Mouse (Mus musculus): ENCODE data around the gene Hist1h1c. TPM values are rescaled to one million over a fixed set of nuclear protein-coding genes. Genes with fewer than 3 reads are reported as not detected.
A peak's percentile ranks its signal among the peaks of the same experiment; 100 is the strongest.

The Hist1h1c gene
- polyA plus RNA-seq, 1 experiment from 2014 or later, result 32.4 TPM

DNA sequence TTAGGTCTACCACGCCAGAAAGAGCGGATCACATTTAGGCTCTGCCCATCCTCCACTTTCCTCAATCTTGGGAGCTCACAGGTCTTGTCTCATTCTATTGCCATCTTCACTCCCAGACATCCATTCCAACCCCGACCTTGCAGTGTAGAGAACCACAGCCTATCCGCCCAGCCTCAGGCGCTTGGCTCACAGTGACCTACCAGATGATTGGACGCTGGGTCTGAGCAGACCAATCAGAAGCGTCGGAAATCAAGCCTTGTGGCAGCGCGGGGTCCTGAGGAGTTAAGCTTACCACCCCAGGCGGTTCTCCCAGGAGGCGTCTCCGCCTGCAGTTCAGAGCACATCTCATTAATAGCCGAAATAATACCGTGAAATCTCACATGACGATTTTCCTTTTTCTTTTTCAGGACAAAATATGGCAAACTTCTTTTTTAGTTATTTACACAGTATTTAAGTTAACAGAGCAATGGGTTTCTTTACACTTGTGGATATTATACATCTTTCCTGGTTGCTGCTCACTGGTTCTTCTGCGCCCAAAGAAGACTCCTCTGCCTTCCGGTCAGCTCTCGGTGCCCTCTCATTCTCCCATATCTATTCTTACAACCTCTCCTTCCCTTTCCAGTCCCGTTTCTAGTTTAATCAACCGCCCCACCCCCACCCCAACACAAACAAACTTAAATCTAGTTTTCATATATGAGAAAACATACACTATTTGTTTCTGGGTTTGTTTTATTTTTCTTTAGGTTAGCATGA is 34.1 kb downstream of the Hist1h1c start:
- no peak overlapping the region for H3K27ac ChIP-seq
- H3K9me3 ChIP-seq, result no peaks in the 10 kb centered on the region
- no peaks in the 10 kb centered on the region for H3K36me3 ChIP-seq
- H3K4me3 ChIP-seq (replicated peaks), result no peak overlapping the region
- H3K4me1 ChIP-seq (replicated peaks), result 0 out of 2 replicates have a peak, but pooled peaks cover 4% of the 10 kb centered on the region
- no peak overlapping the region for H3K9ac ChIP-seq
- peak overlapping the region; percentile 45 for H3K4me2 ChIP-seq (replicated peaks)
- 21% methylated on average over 21 of the region's 21 CpGs for WGBS
- peak; percentile 95 for ATAC-seq
- no peaks in the 10 kb centered on the region for H3K27me3 ChIP-seq (replicated peaks)

DNA sequence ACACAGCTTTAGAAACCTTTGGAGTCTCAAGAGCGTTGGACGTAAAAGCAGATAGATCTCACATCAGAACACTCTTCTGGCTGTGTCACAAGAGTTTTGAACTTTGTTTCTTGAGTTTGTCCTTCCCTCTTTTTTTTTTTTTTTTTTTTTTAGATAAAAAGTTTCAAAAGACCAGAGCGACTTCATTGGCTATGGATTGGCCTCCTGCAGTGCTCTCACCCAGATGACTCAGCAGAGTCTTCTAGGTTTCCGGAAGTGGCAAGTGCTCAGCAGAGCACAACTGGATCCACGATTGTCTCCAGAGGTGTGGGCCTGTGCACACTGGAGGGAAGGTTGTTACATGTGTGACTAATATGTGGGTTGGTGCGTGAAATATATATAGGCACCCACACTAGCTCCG is 39.7 kb downstream of the Hist1h1c start:
- Histone ChIP-seq H3K4me3 (replicated peaks) (no peak overlapping the region), H3K27me3 (replicated peaks) (no peaks in the 10 kb centered on the region), H3K9me3 (no peaks in the 10 kb centered on the region), H3K27ac (no peak overlapping the region), H3K4me1 (replicated peaks) (no peaks in the 10 kb centered on the region), H3K36me3 (no peaks in the 10 kb centered on the region), H3K9ac (no peak overlapping the region), H3K4me2 (replicated peaks) (no peak overlapping the region)
- ATAC-seq, result no peak
- 93% methylated on average over 7 of the region's 7 CpGs for WGBS

DNA sequence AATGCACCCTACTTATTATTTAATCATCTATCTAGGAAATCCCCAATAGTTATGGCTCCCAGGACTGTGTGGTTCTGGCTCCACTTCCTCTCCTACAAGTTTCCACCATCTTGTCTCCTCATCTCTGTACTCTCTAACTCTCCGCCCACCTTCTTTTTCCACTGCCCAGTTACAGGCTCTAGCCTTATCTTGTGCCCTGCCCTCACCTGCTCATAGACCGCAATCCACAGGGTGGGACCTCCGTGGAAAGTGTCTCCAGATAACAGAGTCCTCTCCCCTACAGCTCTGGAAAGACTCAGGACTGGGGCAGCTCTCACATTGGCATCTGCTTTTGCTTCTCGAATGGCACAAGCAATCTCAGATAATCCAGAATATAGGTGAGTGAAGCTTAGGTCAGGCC is 40.4 kb downstream of the Hist1h1c start:
- no peaks in the 10 kb centered on the region for H3K27me3 ChIP-seq (replicated peaks)
- no peaks in the 10 kb centered on the region for H3K36me3 ChIP-seq
- no peaks in the 10 kb centered on the region for H3K4me1 ChIP-seq (replicated peaks)
- no peak overlapping the region for H3K27ac ChIP-seq
- no peak overlapping the region for H3K9ac ChIP-seq
- H3K9me3 ChIP-seq, result no peaks in the 10 kb centered on the region
- ATAC-seq, result no peak
- whole genome bisulfite sequencing, result 64% methylated on average over 4 of the region's 4 CpGs
- no peak overlapping the region for H3K4me2 ChIP-seq (replicated peaks)
- H3K4me3 ChIP-seq (replicated peaks), result no peak overlapping the region

Other genes with a start within 250 kb of the Hist1h1c start
- gene Btn2a2, start 250.0 kb upstream of the Hist1h1c start, polyA plus RNA-seq (2015; fragmentation: Nextera tagmentation; extraction: Ambion mirVana), result 0.16 and 0.23 TPM in 2 replicates
- gene Hist1h4h, start 207.8 kb upstream of the Hist1h1c start, polyA plus RNA-seq (2015; fragmentation: Nextera tagmentation; extraction: Ambion mirVana), result 4.6 and 4.8 TPM in 2 replicates
- 6.7 TPM in 1 of 2 replicates, not detected in the other for gene Hist1h2af, start 204.9 kb upstream of the Hist1h1c start, polyA plus RNA-seq (2015; fragmentation: Nextera tagmentation; extraction: Ambion mirVana)
- 6.1 and 6.2 TPM in 2 replicates for gene Hist1h3g, start 203.4 kb upstream of the Hist1h1c start, polyA plus RNA-seq (2015; fragmentation: Nextera tagmentation; extraction: Ambion mirVana)
- 1.1 and 1.3 TPM in 2 replicates for gene Hist1h2bh, start 195.4 kb upstream of the Hist1h1c start, polyA plus RNA-seq (2015; fragmentation: Nextera tagmentation; extraction: Ambion mirVana)
- gene Hist1h3f, start 194.8 kb upstream of the Hist1h1c start, polyA plus RNA-seq (2015; fragmentation: Nextera tagmentation; extraction: Ambion mirVana), result 0.45 and 0.97 TPM in 2 replicates
- 0.88 and 1.0 TPM in 2 replicates for gene Hist1h4f, start 187.2 kb upstream of the Hist1h1c start, polyA plus RNA-seq (2015; fragmentation: Nextera tagmentation; extraction: Ambion mirVana)
- 0.46 and 0.64 TPM in 2 replicates for gene Hist1h1d, start 185.5 kb upstream of the Hist1h1c start, polyA plus RNA-seq (2015; fragmentation: Nextera tagmentation; extraction: Ambion mirVana)
- 3.5 and 4.3 TPM in 2 replicates for gene Hist1h3e, start 176.4 kb upstream of the Hist1h1c start, polyA plus RNA-seq (2015; fragmentation: Nextera tagmentation; extraction: Ambion mirVana)
- gene Hist1h2ae, start 167.6 kb upstream of the Hist1h1c start, polyA plus RNA-seq (2015; fragmentation: Nextera tagmentation; extraction: Ambion mirVana), result 76.9 and 89.5 TPM in 2 replicates
- 7.1 and 11.5 TPM in 2 replicates for gene Hist1h2bg, start 167.4 kb upstream of the Hist1h1c start, polyA plus RNA-seq (2015; fragmentation: Nextera tagmentation; extraction: Ambion mirVana)
- gene Hist1h2bf, start 164.6 kb upstream of the Hist1h1c start, polyA plus RNA-seq (2015; fragmentation: Nextera tagmentation; extraction: Ambion mirVana), result 4.2 and 4.5 TPM in 2 replicates
- gene Hist1h2ad, start 164.4 kb upstream of the Hist1h1c start, polyA plus RNA-seq (2015; fragmentation: Nextera tagmentation; extraction: Ambion mirVana), result 1.8 and 3.0 TPM in 2 replicates
- gene Hist1h3d, start 163.0 kb upstream of the Hist1h1c start, polyA plus RNA-seq (2015; fragmentation: Nextera tagmentation; extraction: Ambion mirVana), result 5.2 and 6.2 TPM in 2 replicates
- gene Hist1h4d, start 157.2 kb upstream of the Hist1h1c start, polyA plus RNA-seq (2015; fragmentation: Nextera tagmentation; extraction: Ambion mirVana), result 98.7 and 101 TPM in 2 replicates
- gene Hist1h2be, start 117.7 kb upstream of the Hist1h1c start, polyA plus RNA-seq (2015; fragmentation: Nextera tagmentation; extraction: Ambion mirVana), result 1.6 and 2.0 TPM in 2 replicates
- 17.6 and 21.2 TPM in 2 replicates for gene Hist1h1e, start 116.2 kb upstream of the Hist1h1c start, polyA plus RNA-seq (2015; fragmentation: Nextera tagmentation; extraction: Ambion mirVana)
- 1.3 and 1.5 TPM in 2 replicates for gene Hist1h2ac, start 54.9 kb upstream of the Hist1h1c start, polyA plus RNA-seq (2015; fragmentation: Nextera tagmentation; extraction: Ambion mirVana)
- gene Hist1h2bc, start 54.6 kb upstream of the Hist1h1c start, polyA plus RNA-seq (2015; fragmentation: Nextera tagmentation; extraction: Ambion mirVana), result 79.3 and 89.9 TPM in 2 replicates
- gene Hist1h1t, start 43.0 kb upstream of the Hist1h1c start, polyA plus RNA-seq (2015; fragmentation: Nextera tagmentation; extraction: Ambion mirVana), result not detected in 2 replicates
- gene Hist1h4c, start 40.4 kb upstream of the Hist1h1c start, polyA plus RNA-seq (2015; fragmentation: Nextera tagmentation; extraction: Ambion mirVana), result 4.7 and 5.7 TPM in 2 replicates
- 6.4 and 7.9 TPM in 2 replicates for gene Hfe, start 28.0 kb upstream of the Hist1h1c start, polyA plus RNA-seq (2015; fragmentation: Nextera tagmentation; extraction: Ambion mirVana)
- 4.4 and 7.7 TPM in 2 replicates for gene Hist1h3c, start 6.8 kb downstream of the Hist1h1c start, polyA plus RNA-seq (2015; fragmentation: Nextera tagmentation; extraction: Ambion mirVana)
- gene Hist1h2bb, start 7.9 kb downstream of the Hist1h1c start, polyA plus RNA-seq (2015; fragmentation: Nextera tagmentation; extraction: Ambion mirVana), result 2.4 and 3.8 TPM in 2 replicates
- 39.8 and 44.9 TPM in 2 replicates for gene Hist1h2ab, start 12.3 kb downstream of the Hist1h1c start, polyA plus RNA-seq (2015; fragmentation: Nextera tagmentation; extraction: Ambion mirVana)
- gene Hist1h3b, start 13.5 kb downstream of the Hist1h1c start, polyA plus RNA-seq (2015; fragmentation: Nextera tagmentation; extraction: Ambion mirVana), result 6.4 and 9.2 TPM in 2 replicates
- gene Hist1h4b, start 18.2 kb downstream of the Hist1h1c start, polyA plus RNA-seq (2015; fragmentation: Nextera tagmentation; extraction: Ambion mirVana), result 3.8 and 5.5 TPM in 2 replicates
- gene Hist1h4a, start 22.4 kb downstream of the Hist1h1c start, polyA plus RNA-seq (2015; fragmentation: Nextera tagmentation; extraction: Ambion mirVana), result 0.48 and 1.3 TPM in 2 replicates
- gene Hist1h3a, start 23.6 kb downstream of the Hist1h1c start, polyA plus RNA-seq (2015; fragmentation: Nextera tagmentation; extraction: Ambion mirVana), result 4.3 and 6.4 TPM in 2 replicates
- 1.2 and 2.2 TPM in 2 replicates for gene Hist1h1a, start 24.9 kb downstream of the Hist1h1c start, polyA plus RNA-seq (2015; fragmentation: Nextera tagmentation; extraction: Ambion mirVana)
- not detected in 2 replicates for gene Trim38, start 31.1 kb downstream of the Hist1h1c start, polyA plus RNA-seq (2015; fragmentation: Nextera tagmentation; extraction: Ambion mirVana)
- 0.10 TPM in 1 of 2 replicates, not detected in the other for gene Slc17a2, start 68.2 kb downstream of the Hist1h1c start, polyA plus RNA-seq (2015; fragmentation: Nextera tagmentation; extraction: Ambion mirVana)
- gene Slc17a3, start 100.6 kb downstream of the Hist1h1c start, polyA plus RNA-seq (2015; fragmentation: Nextera tagmentation; extraction: Ambion mirVana), result 0.13 and 0.35 TPM in 2 replicates
- gene Slc17a1, start 128.9 kb downstream of the Hist1h1c start, polyA plus RNA-seq (2015; fragmentation: Nextera tagmentation; extraction: Ambion mirVana), result 0.35 and 0.55 TPM in 2 replicates
- gene Slc17a4, start 176.2 kb downstream of the Hist1h1c start, polyA plus RNA-seq (2015; fragmentation: Nextera tagmentation; extraction: Ambion mirVana), result 17.0 and 19.6 TPM in 2 replicates
- gene Hist1h2ba, start 195.3 kb downstream of the Hist1h1c start, polyA plus RNA-seq (2015; fragmentation: Nextera tagmentation; extraction: Ambion mirVana), result not detected in 2 replicates
- gene Hist1h2aa, start 195.7 kb downstream of the Hist1h1c start, polyA plus RNA-seq (2015; fragmentation: Nextera tagmentation; extraction: Ambion mirVana), result not detected in 2 replicates